ENCODE assay signal across 20 mouse cellular contexts in the genomic region with DNA sequence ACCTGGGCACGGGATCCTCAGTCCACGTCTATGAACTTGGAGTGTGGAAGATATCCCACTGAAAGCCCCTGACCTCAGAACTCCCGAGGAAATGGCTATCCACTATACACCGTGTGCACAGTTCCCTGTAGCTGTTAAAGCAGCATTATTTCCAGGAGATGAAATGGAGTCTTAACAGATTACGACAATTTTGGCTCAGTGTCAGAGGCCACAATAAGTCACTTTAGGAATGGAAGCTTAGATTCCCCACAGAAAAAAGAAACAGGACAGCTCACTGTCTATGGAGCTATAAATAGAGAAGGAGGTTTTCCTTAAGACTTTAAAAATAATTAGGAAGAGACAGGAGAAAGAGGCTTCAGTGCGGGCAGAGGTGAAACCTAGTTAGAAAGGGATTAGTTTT.
A peak's percentile ranks its signal among the peaks of the same experiment; 100 is the strongest.
DNase-seq lines count a peak whose midpoint lies in the region; ATAC-seq and TF ChIP-seq lines count a peak whose summit lies in the region.
"Had no signal": no experiment of that assay in that cellular context is flagged by ENCODE, and none has a peak within 500 bp of the region (broad histone marks: within the 10 kb centered on the region; RNA-seq: fewer than 3 reads in every experiment).

No protein-coding gene starts in this region.

- H3K27me3 ChIP-seq in heart, embryonic 16.5 days (ENCODE audit: control insufficient read depth, insufficient read depth, low read length), result no peaks in the 10 kb centered on the region
- no peaks in the 10 kb centered on the region for H3K27me3 ChIP-seq in lung, postnatal 0 days (replicated peaks; ENCODE audit: insufficient read depth, low read length)
- H3K27me3 ChIP-seq: embryonic facial prominence, embryonic 13.5 days; limb, embryonic 12.5 days; stomach, embryonic 15.5 days had no signal

- no peak overlapping the region for H3K9ac ChIP-seq in heart, embryonic 16.5 days (ENCODE audit: low read length)
- H3K9ac ChIP-seq in lung, postnatal 0 days (replicated peaks; ENCODE audit: low read depth), result no peak overlapping the region
- H3K9ac ChIP-seq: embryonic facial prominence, embryonic 13.5 days; limb, embryonic 12.5 days; liver, embryonic 14.5 days; stomach, embryonic 15.5 days had no signal

- no peak for DNase-seq in heart, postnatal 4 days
- DNase-seq in lung, postnatal 0 days (ENCODE audit: low spot score), result peak; percentile 29
- DNase-seq in lung, postnatal 25 days (ENCODE audit: low spot score), result no peak
- peak; percentile 89 for DNase-seq in NIH3T3 (ENCODE audit: low read depth)
- DNase-seq in skeletal muscle tissue, adult 2 months (ENCODE audit: low read depth, low spot score), result peak; percentile 29
- DNase-seq in left cerebral cortex, adult 11 months (ENCODE audit: low spot score), result no peak
- DNase-seq: cerebellum, adult 8-10 months; gastrocnemius, postnatal 14 days; heart, postnatal 36 days; midbrain, embryonic 14.5 days; thymus, adult 2 months had no signal

- no peak overlapping the region for H3K4me2 ChIP-seq in heart, embryonic 16.5 days (ENCODE audit: low read depth, low read length)
- no peak overlapping the region for H3K4me2 ChIP-seq in lung, postnatal 0 days (replicated peaks; ENCODE audit: low read depth, low read length)
- H3K4me2 ChIP-seq: embryonic facial prominence, embryonic 13.5 days; limb, embryonic 12.5 days; stomach, embryonic 15.5 days had no signal

- no peak overlapping the region for H3K4me3 ChIP-seq in heart, embryonic 16.5 days (ENCODE audit: low read length)
- H3K4me3 ChIP-seq in lung, postnatal 0 days (ENCODE audit: low read depth, low read length), result no peak overlapping the region
- H3K4me3 ChIP-seq: embryonic facial prominence, embryonic 13.5 days; heart, embryonic 10.5 days; limb, embryonic 12.5 days; stomach, embryonic 15.5 days had no signal

- no peak for TF ChIP-seq EP300 in lung, postnatal 0 days (IDR thresholded peaks at IDR 0.05)

- no peaks in the 10 kb centered on the region for H3K36me3 ChIP-seq in heart, embryonic 16.5 days (ENCODE audit: control insufficient read depth, insufficient read depth)
- H3K36me3 ChIP-seq in lung, postnatal 0 days (ENCODE audit: insufficient read depth, low read length), result no peaks in the 10 kb centered on the region
- H3K36me3 ChIP-seq: embryonic facial prominence, embryonic 13.5 days; heart, embryonic 10.5 days; limb, embryonic 12.5 days; stomach, embryonic 15.5 days had no signal

- H3K27ac ChIP-seq in heart, embryonic 16.5 days (ENCODE audit: low read length), result no peak overlapping the region
- no peak overlapping the region for H3K27ac ChIP-seq in lung, postnatal 0 days (ENCODE audit: low read length)
- H3K27ac ChIP-seq: embryonic facial prominence, embryonic 13.5 days; heart, embryonic 10.5 days; hindbrain, postnatal 0 days; limb, embryonic 12.5 days; liver, embryonic 14.5 days; stomach, embryonic 15.5 days had no signal

- no peak for TF ChIP-seq CTCF in lung, postnatal 0 days (IDR thresholded peaks at IDR 0.05)

- peaks cover 16% of the 10 kb centered on the region for H3K4me1 ChIP-seq in heart, embryonic 16.5 days (ENCODE audit: control insufficient read depth, insufficient read depth, low read length)
- no peaks in the 10 kb centered on the region; the same call in 1 of the 2 replicates for H3K4me1 ChIP-seq in lung, postnatal 0 days (ENCODE audit: insufficient read depth, low read depth, low read length)

- ATAC-seq in heart, embryonic 16.5 days (replicated peaks; ENCODE audit: extremely low read depth, insufficient read depth, low FRiP score), result 0 out of 2 replicates have a peak, but pooled peaks have one; percentile 38
- ATAC-seq in lung, postnatal 0 days, result no peak
- ATAC-seq: CD4-positive, CD25-positive, alpha-beta regulatory T cell, adult 4 months; hindbrain, postnatal 0 days had no signal

- no peaks in the 10 kb centered on the region for H3K9me3 ChIP-seq in heart, embryonic 16.5 days (replicated peaks; ENCODE audit: control insufficient read depth, low read length)
- H3K9me3 ChIP-seq in lung, postnatal 0 days (ENCODE audit: low read length), result no peaks in the 10 kb centered on the region
- H3K9me3 ChIP-seq: embryonic facial prominence, embryonic 13.5 days; G1E; heart, embryonic 10.5 days; limb, embryonic 12.5 days; stomach, embryonic 15.5 days had no signal

- WGBS in heart, embryonic 16.5 days, result 54% methylated on average over 6 of the region's 6 CpGs
- 62% methylated on average over 6 of the region's 6 CpGs for WGBS in lung, postnatal 0 days

Comparison
In these comparisons a context has a peak if more than half of its experiments do, and no peak if none do; other contexts are left out.
1. DNase-seq: peak in lung, postnatal 0 days (single experiment), NIH3T3 (single experiment) and skeletal muscle tissue, adult 2 months (single experiment); none in heart, postnatal 4 days (single experiment), lung, postnatal 25 days (single experiment) and left cerebral cortex, adult 11 months (single experiment).